Mouse (Mus musculus): ENCODE data around the gene Ksr2. TPM values are rescaled to one million over a fixed set of nuclear protein-coding genes. Genes with fewer than 3 reads are reported as not detected.
"Not testable (repeated sequence)": the region's sequence is repeated elsewhere in the genome, so short reads cannot be mapped to it uniquely, and the experiment has no call there.

Gene Ksr2
- total RNA-seq, 2 experiments from 2014 or later: 3.6 to 5.1 TPM

- DNase-seq: peak; percentile 53
Observed at GRCm38 (mm10) chr5:117408216-117408615, 5.6 kb upstream of the Ksr2 start.

- no peak for DNase-seq
Observed at GRCm38 (mm10) chr5:117409369-117409768, 4.4 kb upstream of the Ksr2 start.

GRCm38 (mm10) chr5:117414611-117415010 lies 811 bp downstream of the Ksr2 start:
- DNase-seq: no peak

- DNase-seq: no peak
Observed at GRCm38 (mm10) chr5:117415011-117415912, 1.5 kb downstream of the Ksr2 start.

GRCm38 (mm10) chr5:117417442-117417841 lies 3.6 kb downstream of the Ksr2 start:
- no peak for DNase-seq

- not testable (repeated sequence) for DNase-seq
Observed at GRCm38 (mm10) chr5:117433501-117433900, 19.7 kb downstream of the Ksr2 start.

GRCm38 (mm10) chr5:117440261-117440660 lies 26.5 kb downstream of the Ksr2 start:
- no peak for DNase-seq

- DNase-seq: no peak
Observed at GRCm38 (mm10) chr5:117441242-117441842, 27.5 kb downstream of the Ksr2 start.

GRCm38 (mm10) chr5:117442157-117442765 lies 28.5 kb downstream of the Ksr2 start:
- DNase-seq: no peak

GRCm38 (mm10) chr5:117443141-117443540 lies 29.3 kb downstream of the Ksr2 start:
- DNase-seq: no peak

GRCm38 (mm10) chr5:117443902-117444301 lies 30.1 kb downstream of the Ksr2 start:
- DNase-seq: no peak

GRCm38 (mm10) chr5:117447698-117448097 lies 33.9 kb downstream of the Ksr2 start:
- no peak for DNase-seq

GRCm38 (mm10) chr5:117452013-117452412 lies 38.2 kb downstream of the Ksr2 start:
- DNase-seq: no peak

- DNase-seq: no peak
Observed at GRCm38 (mm10) chr5:117455546-117455945, 41.7 kb downstream of the Ksr2 start.

GRCm38 (mm10) chr5:117457121-117457520 lies 43.3 kb downstream of the Ksr2 start:
- no peak for DNase-seq

- no peak for DNase-seq
Observed at GRCm38 (mm10) chr5:117457583-117457982, 43.8 kb downstream of the Ksr2 start.

- no peak for DNase-seq
Observed at GRCm38 (mm10) chr5:117458899-117459298, 45.1 kb downstream of the Ksr2 start.

- no peak for DNase-seq
Observed at GRCm38 (mm10) chr5:117460261-117460660, 46.5 kb downstream of the Ksr2 start.

- peak; percentile 10 for DNase-seq
Observed at GRCm38 (mm10) chr5:117467052-117467451, 53.3 kb downstream of the Ksr2 start.

- DNase-seq: no peak
Observed at GRCm38 (mm10) chr5:117468961-117469360, 55.2 kb downstream of the Ksr2 start.

- DNase-seq: no peak
Observed at GRCm38 (mm10) chr5:117469572-117469971, 55.8 kb downstream of the Ksr2 start.

GRCm38 (mm10) chr5:117481162-117481561 lies 67.4 kb downstream of the Ksr2 start:
- no peak for DNase-seq

- DNase-seq: no peak
Observed at GRCm38 (mm10) chr5:117481586-117481985, 67.8 kb downstream of the Ksr2 start.

Data from adrenal gland, postnatal 10 days (tissue).